Mouse (Mus musculus) cerebellum, adult (tissue): ENCODE measurements at regions not wholly inside any gene's neighbourhood (a gene's known extent, or its start where the extent isn't known, plus 50 kb on each side); places are given as distances from the start of the nearest gene placed in this dataset.

Experiments
- ATAC-seq: cut with Nextera tagmentation; 2 replicates; pipeline ENCODE4 v1.9.2; 2017; ENCODE audit warnings: mild to moderate bottlenecking, moderate library complexity, mixed read lengths; ENCODE audit not compliant: insufficient number of reproducible peaks, low FRiP score, low TSS enrichment

GRCm38 (mm10) chr12:46138646-46139045 lies 680.1 kb downstream of the Nova1 start:
- no peak for ATAC-seq

GRCm38 (mm10) chr12:46125867-46126266 lies 692.9 kb downstream of the Nova1 start:
- ATAC-seq = no peak

- ATAC-seq = no peak
Observed at GRCm38 (mm10) chr12:46111352-46111751, 707.4 kb downstream of the Nova1 start.

- ATAC-seq = no peak
Observed at GRCm38 (mm10) chr12:46083356-46083755, 735.4 kb downstream of the Nova1 start.

GRCm38 (mm10) chr12:46075789-46076217 lies 742.9 kb downstream of the Nova1 start:
- no peak for ATAC-seq

- ATAC-seq = no peak
Observed at GRCm38 (mm10) chr12:46075355-46075754, 743.4 kb downstream of the Nova1 start.

GRCm38 (mm10) chr12:46066896-46067295 lies 751.8 kb downstream of the Nova1 start:
- ATAC-seq = no peak

GRCm38 (mm10) chr12:46040626-46041025 lies 778.1 kb downstream of the Nova1 start:
- no peak for ATAC-seq

- no peak for ATAC-seq
Observed at GRCm38 (mm10) chr12:46040216-46040615, 778.5 kb downstream of the Nova1 start.

GRCm38 (mm10) chr12:46036540-46037094 lies 782.1 kb downstream of the Nova1 start:
- no peak for ATAC-seq

- no peak for ATAC-seq
Observed at GRCm38 (mm10) chr12:46025266-46025665, 793.5 kb downstream of the Nova1 start.

- ATAC-seq = no peak
Observed at GRCm38 (mm10) chr12:46021546-46021910, 797.2 kb downstream of the Nova1 start.

- ATAC-seq = no peak
Observed at GRCm38 (mm10) chr12:46020835-46021545, 797.7 kb downstream of the Nova1 start.

GRCm38 (mm10) chr12:45977691-45978414 lies 840.9 kb downstream of the Nova1 start:
- ATAC-seq = no peak

GRCm38 (mm10) chr12:45975780-45976179 lies 842.9 kb downstream of the Nova1 start:
- ATAC-seq = no peak

GRCm38 (mm10) chr12:45970472-45970871 lies 848.3 kb downstream of the Nova1 start:
- no peak for ATAC-seq

- ATAC-seq = no peak
Observed at GRCm38 (mm10) chr12:45969881-45970280, 848.8 kb downstream of the Nova1 start.

GRCm38 (mm10) chr12:45946918-45947317 lies 871.8 kb downstream of the Nova1 start:
- no peak for ATAC-seq

GRCm38 (mm10) chr12:45944464-45944863 lies 870.0 kb upstream of the Stxbp6 start:
- ATAC-seq = no peak

- ATAC-seq = no peak
Observed at GRCm38 (mm10) chr12:45942402-45942801, 867.9 kb upstream of the Stxbp6 start.

- no peak for ATAC-seq
Observed at GRCm38 (mm10) chr12:45933388-45933787, 858.9 kb upstream of the Stxbp6 start.

GRCm38 (mm10) chr12:45932251-45932650 lies 857.7 kb upstream of the Stxbp6 start:
- ATAC-seq = no peak
